Mouse (Mus musculus): ENCODE results near the gene Syn3. TPM values are rescaled to one million over a fixed set of nuclear protein-coding genes. Genes with fewer than 3 reads are reported as not detected.
"Not testable (repeated sequence)": the region's sequence is repeated elsewhere in the genome, so short reads cannot be mapped to it uniquely, and the experiment has no call there.

The Syn3 gene
- polyA plus RNA-seq (2012; rRNA removed): 10.4 and 25.2 TPM in 2 replicates

DNA sequence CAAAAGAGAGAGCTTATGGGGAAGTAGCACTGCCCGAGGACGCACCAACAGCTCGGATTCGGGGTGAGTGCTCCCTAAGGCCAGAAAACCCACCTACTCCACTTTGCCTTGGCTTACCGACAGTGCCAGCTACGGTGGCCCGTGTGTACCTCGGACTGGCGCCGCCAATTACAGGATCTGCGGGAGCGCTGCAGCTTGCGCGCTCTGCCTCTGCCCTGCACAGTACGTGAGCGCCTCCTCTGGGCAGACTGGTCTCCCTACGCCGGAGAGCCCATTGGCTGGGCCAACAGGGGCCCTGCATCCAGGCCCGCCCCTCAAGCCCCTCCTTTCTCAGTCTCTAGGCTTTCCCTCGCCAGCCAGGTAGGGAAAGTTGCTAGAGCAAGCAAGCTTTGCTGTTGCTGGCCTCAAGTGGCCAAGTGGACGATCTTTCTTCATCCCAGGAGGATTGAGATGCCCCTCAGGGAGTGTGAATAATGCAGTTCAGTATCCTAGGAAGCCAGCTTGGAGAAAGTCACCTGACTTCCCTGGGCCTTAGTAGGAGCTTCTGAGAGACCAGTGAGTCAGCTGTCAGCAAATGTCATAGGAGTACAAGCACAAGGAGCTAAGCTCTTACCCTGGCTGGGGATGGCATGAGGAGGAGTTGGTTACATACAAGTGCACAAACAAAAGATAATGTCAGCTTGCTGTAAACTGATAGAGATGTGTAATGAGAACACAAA is at the start of gene Syn3:
TSS of gene Syn3 (minus strand) at position 224 of the 719 bp plus-strand sequence.
- TF ChIP-seq POLR2A (IDR thresholded peaks at IDR 0.05; ENCODE audit: borderline replicate concordance, extremely low read depth, insufficient read depth, insufficient read length, poor library complexity, severe bottlenecking): peak; percentile 44; the same call in 1 of the 2 replicates
- peak; percentile 88 for TF ChIP-seq CTCF (IDR thresholded peaks at IDR 0.05; ENCODE audit: borderline replicate concordance, extremely low read depth, insufficient read depth, insufficient read length)

DNA sequence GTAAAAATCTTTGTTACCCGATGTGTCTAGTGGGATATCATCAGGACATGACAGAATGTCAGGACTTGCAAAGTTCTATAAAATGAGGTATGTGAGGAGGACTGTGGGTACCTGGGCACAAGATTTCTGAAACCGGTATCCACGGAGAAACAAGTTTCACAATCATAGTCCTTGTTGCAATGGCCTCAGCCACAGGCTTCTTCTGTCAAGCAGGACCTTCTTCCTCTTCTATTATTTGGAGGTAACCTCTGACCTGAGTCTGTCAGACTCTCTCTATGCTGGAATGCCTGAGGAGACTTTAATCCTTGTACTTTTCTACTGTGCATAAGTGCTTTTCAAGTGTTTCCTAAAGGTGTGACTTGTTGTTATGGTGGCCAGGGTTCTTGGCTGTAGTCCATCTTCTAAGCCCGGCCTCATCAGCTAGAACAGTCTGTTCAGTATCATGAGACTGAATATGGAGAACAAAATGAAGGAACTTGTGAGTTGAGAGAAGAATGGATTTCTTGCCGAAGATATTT is 27.7 kb upstream of the Syn3 start:
- not testable (repeated sequence) for DNase-seq (ENCODE audit: low read depth)

More for the DNA sequence above, at the start of gene Syn3:
- DNase-seq (ENCODE audit: low read depth): peak; percentile 98

DNA sequence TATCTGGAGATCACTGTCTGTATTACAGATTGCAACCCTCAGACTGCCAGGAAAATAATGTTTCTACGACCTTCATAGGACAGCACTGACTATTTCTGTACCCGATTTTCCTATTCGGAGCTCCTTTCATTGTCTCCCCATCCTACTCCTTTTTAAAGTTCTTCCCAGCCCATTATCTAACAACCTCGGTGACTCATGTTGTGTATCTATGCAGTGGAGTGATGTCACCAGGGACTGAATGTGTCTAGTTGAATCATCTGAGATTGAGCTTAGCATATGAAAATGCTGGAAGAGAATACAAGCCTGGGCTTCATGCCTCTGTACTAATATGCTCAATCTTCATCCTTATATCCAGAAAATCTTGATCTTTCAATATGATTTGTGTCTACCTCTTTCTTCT is 15.1 kb upstream of the Syn3 start:
- TF ChIP-seq POLR2A (IDR thresholded peaks at IDR 0.05; ENCODE audit: borderline replicate concordance, extremely low read depth, insufficient read depth, insufficient read length, poor library complexity, severe bottlenecking) (no peak), CTCF (IDR thresholded peaks at IDR 0.05; ENCODE audit: borderline replicate concordance, extremely low read depth, insufficient read depth, insufficient read length) (no peak)
- no peak for DNase-seq (ENCODE audit: low read depth)

DNA sequence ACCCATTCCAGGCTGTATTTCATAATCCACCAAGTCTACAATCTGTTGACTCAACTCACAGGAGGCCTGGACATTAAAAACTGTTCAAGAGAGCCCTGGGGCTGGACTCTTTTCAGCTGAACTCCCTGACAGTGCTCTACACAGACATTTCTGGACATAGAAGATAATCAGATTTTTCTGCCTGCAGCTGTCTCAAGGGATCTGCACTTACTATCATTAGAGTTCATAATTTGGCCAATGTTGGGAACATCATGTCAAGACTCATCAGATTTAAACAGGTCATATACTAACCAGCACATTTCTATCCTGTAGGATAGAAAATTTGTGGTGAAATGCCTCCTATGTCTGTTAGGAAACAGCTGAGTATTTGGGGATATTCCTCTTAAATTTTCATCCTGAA is 12.2 kb upstream of the Syn3 start:
- TF ChIP-seq POLR2A (IDR thresholded peaks at IDR 0.05; ENCODE audit: borderline replicate concordance, extremely low read depth, insufficient read depth, insufficient read length, poor library complexity, severe bottlenecking): no peak
- TF ChIP-seq CTCF (IDR thresholded peaks at IDR 0.05; ENCODE audit: borderline replicate concordance, extremely low read depth, insufficient read depth, insufficient read length): no peak
- DNase-seq (ENCODE audit: low read depth): no peak

DNA sequence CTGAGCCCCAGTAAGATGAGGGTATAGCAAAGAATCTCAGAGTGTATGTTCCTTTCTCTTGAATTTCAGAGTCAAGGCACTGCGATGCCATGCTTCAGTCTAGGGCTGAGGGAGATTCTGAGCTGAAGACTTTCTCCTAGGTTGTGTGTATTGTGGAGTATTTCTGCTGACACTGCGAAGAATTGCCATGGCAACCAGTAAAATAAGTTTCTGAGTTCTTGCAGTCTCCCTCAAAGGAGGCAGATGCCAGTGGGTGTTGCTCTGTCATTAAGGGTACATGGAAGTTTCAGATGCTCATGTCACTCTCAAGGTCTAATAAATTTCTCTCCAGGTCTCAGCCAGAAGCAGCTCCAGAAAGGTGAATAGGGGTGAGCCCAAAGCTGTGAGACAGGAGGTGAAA is 3.4 kb upstream of the Syn3 start:
- DNase-seq (ENCODE audit: low read depth): no peak
- TF ChIP-seq POLR2A (IDR thresholded peaks at IDR 0.05; ENCODE audit: borderline replicate concordance, extremely low read depth, insufficient read depth, insufficient read length, poor library complexity, severe bottlenecking) (no peak), CTCF (IDR thresholded peaks at IDR 0.05; ENCODE audit: borderline replicate concordance, extremely low read depth, insufficient read depth, insufficient read length) (no peak)

DNA sequence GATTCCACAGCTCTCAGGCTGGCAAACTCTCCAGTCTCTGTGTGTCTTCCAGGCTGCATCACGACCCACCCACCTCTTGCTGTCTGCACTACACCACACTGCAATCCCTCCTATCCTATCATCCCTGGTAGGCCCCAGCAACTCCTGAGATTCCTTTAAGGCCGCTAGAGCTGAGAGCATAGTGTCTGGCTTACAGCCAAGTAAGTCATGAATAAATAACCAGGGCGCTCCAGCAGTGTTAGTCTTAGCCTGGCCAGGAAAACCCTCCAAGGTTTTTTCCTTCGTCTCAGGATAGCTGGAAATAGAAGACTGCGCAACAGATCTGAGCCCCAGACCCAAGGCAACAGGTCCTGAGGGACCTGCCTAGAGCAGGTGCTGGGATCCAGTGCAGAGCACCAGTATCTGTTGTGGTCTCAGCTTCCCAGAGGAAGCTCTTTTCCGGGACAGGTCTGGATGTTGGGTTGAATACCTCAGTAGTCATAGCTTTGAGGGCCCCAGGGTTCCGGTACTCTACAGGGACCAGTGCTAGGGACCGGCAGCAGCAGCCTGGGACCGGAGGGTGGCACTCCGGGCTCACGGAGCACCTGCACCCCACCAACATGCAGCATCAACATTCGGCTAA is 534 bp downstream of the Syn3 start:
- TF ChIP-seq POLR2A (IDR thresholded peaks at IDR 0.05; ENCODE audit: borderline replicate concordance, extremely low read depth, insufficient read depth, insufficient read length, poor library complexity, severe bottlenecking): no peak
- TF ChIP-seq CTCF (IDR thresholded peaks at IDR 0.05; ENCODE audit: borderline replicate concordance, extremely low read depth, insufficient read depth, insufficient read length): no peak
- peak; percentile 85 for DNase-seq (ENCODE audit: low read depth)

DNA sequence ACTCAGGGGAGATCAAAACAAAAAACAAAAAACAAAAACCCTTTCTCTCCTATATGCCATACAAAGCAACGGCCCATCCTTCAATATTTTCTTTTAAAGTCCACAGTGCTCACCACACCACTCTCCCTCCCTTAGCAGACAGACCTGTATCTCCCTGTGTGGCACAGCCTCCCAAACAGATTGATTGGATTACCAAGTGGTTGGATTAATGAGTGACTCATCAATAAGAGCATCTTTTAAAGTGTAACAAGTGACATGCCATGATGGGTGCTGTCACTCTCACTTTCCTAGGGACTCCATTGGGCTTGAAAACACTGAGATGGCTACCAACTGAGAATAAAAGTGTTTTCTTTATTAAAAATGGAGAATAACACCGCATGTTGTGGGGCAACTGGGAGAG is 2.8 kb downstream of the Syn3 start:
- TF ChIP-seq POLR2A (IDR thresholded peaks at IDR 0.05; ENCODE audit: borderline replicate concordance, extremely low read depth, insufficient read depth, insufficient read length, poor library complexity, severe bottlenecking) (no peak), CTCF (IDR thresholded peaks at IDR 0.05; ENCODE audit: borderline replicate concordance, extremely low read depth, insufficient read depth, insufficient read length) (no peak)
- DNase-seq (ENCODE audit: low read depth): no peak

DNA sequence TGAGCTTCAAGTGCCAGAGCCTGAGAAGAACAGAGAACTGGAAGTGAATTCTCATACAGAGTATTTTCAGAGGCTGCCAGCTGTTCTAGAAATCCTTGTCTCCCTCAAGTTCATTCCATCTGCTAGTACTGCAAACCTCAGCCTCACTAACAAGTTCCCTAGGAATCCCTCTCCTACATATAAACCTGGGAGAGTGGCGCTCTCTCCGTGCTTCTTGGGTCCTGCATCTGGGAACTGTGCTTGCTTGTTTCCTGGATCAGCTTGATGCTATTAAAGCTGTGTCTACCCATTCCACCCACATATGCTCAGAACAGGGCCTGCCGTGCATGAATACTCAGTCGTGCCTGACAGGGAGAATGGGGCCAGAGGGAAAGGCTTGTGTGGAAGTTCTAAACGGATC is 5.6 kb downstream of the Syn3 start:
- TF ChIP-seq POLR2A (IDR thresholded peaks at IDR 0.05; ENCODE audit: borderline replicate concordance, extremely low read depth, insufficient read depth, insufficient read length, poor library complexity, severe bottlenecking): no peak
- TF ChIP-seq CTCF (IDR thresholded peaks at IDR 0.05; ENCODE audit: borderline replicate concordance, extremely low read depth, insufficient read depth, insufficient read length): no peak
- no peak for DNase-seq (ENCODE audit: low read depth)

DNA sequence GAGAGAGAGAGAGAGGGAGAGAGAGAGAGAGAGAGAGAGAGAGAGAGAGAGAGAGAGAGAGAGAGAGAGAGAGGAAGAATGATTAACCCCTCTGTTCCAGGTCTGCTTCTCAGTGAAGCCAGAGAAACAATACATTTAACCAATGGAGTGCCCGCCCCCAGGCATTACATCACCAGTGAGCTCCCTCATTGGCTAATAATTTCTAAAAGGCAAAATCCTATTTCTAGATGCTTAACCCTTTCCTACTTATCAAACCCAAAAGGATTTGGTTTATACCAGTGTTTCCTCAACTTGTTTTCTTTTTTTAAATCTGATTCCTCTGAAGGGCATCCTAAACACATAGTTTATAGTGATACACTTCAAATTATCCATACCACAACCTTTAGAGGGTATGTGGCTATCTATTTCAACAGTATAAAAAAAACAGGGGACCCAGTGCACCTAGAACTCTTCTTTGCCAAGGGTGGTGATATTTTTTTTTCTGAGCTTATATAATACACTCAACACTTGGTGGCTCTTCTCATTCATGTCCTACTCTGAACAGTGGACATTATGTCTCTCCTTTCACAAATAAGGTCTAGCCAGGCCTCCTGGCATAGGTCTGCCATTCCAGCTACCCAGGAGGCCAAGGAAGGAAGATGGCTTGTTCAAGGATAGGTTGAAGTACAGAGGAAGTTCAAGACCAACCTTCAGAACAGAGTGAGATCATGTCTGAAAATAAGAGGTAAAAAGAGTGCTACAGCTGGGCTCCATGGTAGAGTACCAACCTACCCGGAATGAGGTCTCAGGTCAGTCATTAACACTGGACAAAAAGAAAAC is 6.4 kb downstream of the Syn3 start:
- no peak for TF ChIP-seq CTCF (IDR thresholded peaks at IDR 0.05; ENCODE audit: borderline replicate concordance, extremely low read depth, insufficient read depth, insufficient read length)
- no peak for TF ChIP-seq POLR2A (IDR thresholded peaks at IDR 0.05; ENCODE audit: borderline replicate concordance, extremely low read depth, insufficient read depth, insufficient read length, poor library complexity, severe bottlenecking)
- peak; percentile 95 for DNase-seq (ENCODE audit: low read depth)

DNA sequence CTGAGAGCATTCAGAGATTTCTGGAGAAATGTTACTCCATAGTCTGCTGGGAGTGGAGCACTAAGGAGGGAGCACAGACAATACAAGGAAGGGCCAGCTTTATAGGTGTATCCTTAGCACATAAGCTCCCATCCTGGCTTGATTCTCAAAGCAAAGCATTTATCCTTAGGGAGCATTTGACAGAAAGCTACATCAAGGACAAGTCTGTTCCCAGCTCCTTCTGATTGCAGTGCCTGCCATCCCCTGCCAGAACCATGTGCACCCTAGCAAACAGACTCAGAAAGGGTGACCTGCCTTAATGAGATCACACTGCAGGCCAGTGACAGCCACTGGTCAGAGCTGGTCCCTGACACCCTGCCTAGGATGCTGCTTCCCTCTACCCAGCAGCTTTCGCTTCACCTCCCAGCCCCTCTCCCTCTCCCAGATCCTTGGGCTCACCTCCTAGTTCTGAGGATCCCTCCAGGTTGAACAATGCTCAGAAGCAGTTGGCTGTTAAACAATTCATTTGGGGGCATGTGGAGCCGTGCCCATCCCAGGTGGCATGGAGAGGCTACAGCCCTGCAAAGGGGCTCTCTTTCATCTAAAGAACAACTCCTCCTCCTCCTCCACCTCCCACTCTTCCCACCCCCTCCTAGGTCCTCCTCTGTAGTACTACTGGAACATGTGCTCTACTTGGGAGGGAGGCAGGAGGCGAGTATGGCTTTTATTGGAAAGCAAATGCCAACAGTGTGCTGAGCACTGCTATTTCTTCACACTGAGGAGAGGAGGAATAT is 7.2 kb downstream of the Syn3 start:
- TF ChIP-seq CTCF (IDR thresholded peaks at IDR 0.05; ENCODE audit: borderline replicate concordance, extremely low read depth, insufficient read depth, insufficient read length) (no peak), POLR2A (IDR thresholded peaks at IDR 0.05; ENCODE audit: borderline replicate concordance, extremely low read depth, insufficient read depth, insufficient read length, poor library complexity, severe bottlenecking) (no peak)

DNA sequence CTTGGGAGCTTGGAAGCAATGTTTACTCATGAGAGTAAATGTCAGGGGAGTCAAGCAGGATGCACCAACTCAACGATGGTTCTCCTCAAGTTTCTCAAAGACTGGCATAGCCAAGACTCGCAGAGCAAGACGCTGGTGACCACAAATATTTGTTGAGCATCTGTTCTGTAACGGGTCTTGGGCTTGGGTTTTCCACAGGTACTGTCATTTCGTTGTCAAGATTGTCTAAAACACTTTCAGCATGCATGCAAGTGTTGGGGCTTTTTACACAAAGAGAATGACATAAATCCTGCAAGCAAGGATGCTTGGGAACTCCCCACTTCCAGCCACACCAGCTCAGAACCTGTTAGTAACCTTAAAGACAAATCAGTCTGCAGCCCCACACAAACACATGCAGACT is 10.2 kb downstream of the Syn3 start:
- TF ChIP-seq POLR2A (IDR thresholded peaks at IDR 0.05; ENCODE audit: borderline replicate concordance, extremely low read depth, insufficient read depth, insufficient read length, poor library complexity, severe bottlenecking) (no peak), CTCF (IDR thresholded peaks at IDR 0.05; ENCODE audit: borderline replicate concordance, extremely low read depth, insufficient read depth, insufficient read length) (no peak)
- no peak for DNase-seq (ENCODE audit: low read depth)

More for the DNA sequence above, 7.2 kb downstream of the Syn3 start:
- DNase-seq (ENCODE audit: low read depth): peak; percentile 87
